Mouse (Mus musculus): ENCODE data around the gene Snd1. TPM values are rescaled to one million over a fixed set of nuclear protein-coding genes. Genes with fewer than 3 reads are reported as not detected.

Snd1 gene
- total and polyA plus RNA-seq, 3 experiments, result 83.7 to 377 (median 210) TPM

- DNase-seq (ENCODE audit: extremely low read depth), result no peak
- in situ Hi-C loops (cut with MboI; ENCODE audit: low pct_ligation_motif_present, low pct_unique_long_range_greater_than_20kb, low sequenced_read_pairs) (no loop called here), dilution Hi-C loops (cut with MboI; ENCODE audit: extremely low pct_ligation_motif_present, extremely low pct_unique_long_range_greater_than_20kb, low sequenced_read_pairs) (no loop called here)
- Histone ChIP-seq H3K9ac (ENCODE audit: insufficient read depth, low read depth) (no peak overlapping the region), H3K4me1 (ENCODE audit: control insufficient read depth in 1 of 2, insufficient read depth in 2 of 2) (no peaks in the 10 kb centered on the region), H3K36me3 (replicated peaks in 1 of 2; ENCODE audit: control insufficient read depth in 1 of 2, insufficient read depth in 1 of 2, low read length in 1 of 2) (peaks cover 10 to 26% of the 10 kb centered on the region in 2 experiments), H3K9me3 (replicated peaks; ENCODE audit: low read length) (no peaks in the 10 kb centered on the region), H3K27me3 (replicated peaks) (no peaks in the 10 kb centered on the region), H3K4me2 (ENCODE audit: insufficient read depth, low read depth, poor library complexity, severe bottlenecking) (no peak overlapping the region), H3K79me2 (replicated peaks; ENCODE audit: control insufficient read depth, extremely low read depth, insufficient read depth, poor library complexity, severe bottlenecking) (no peaks in the 10 kb centered on the region), H3K27ac (ENCODE audit: insufficient read depth, low read depth) (no peak overlapping the region), H3K4me3 (replicated peaks in 1 of 3; ENCODE audit: low read depth in 2 of 3, low read length in 2 of 3, poor library complexity in 1 of 3) (no peak overlapping the region)
- no peak for TF ChIP-seq USF1 (IDR thresholded peaks at IDR 0.05; ENCODE audit: low read depth, low read length)
- no peak for TF ChIP-seq BHLHE40 (IDR thresholded peaks at IDR 0.05; ENCODE audit: low read depth, low read length)
- TF ChIP-seq CHD1 (IDR thresholded peaks at IDR 0.05; ENCODE audit: low read depth, low read length), result no peak
- TF ChIP-seq TBP (conservative IDR thresholded peaks at IDR 0.05; ENCODE audit: low read depth, low read length), result no peak
- no peak for TF ChIP-seq CTCF (conservative IDR thresholded peaks at IDR 0.05 in 1 of 2, IDR thresholded peaks at IDR 0.05 in 1 of 2; ENCODE audit: low read depth in 2 of 2, low read length in 2 of 2)
- no peak for TF ChIP-seq ETS1 (conservative IDR thresholded peaks at IDR 0.05; ENCODE audit: low read depth, low read length)
- TF ChIP-seq NRF1 (IDR thresholded peaks at IDR 0.05; ENCODE audit: low read depth, low read length), result no peak
Observed at GRCm38 (mm10) chr6:28923091-28923824, 448.3 kb downstream of the Snd1 start.

- H3K4me3 ChIP-seq (replicated peaks in 1 of 3; ENCODE audit: low read depth in 2 of 3, low read length in 2 of 3, poor library complexity in 1 of 3), result no peak overlapping the region
Observed at GRCm38 (mm10) chr6:28923837-28924236, 448.9 kb downstream of the Snd1 start.

More at GRCm38 (mm10) chr6:28923837-28924236, 448.9 kb downstream of the Snd1 start:
- Histone ChIP-seq H3K36me3 (replicated peaks in 1 of 2; ENCODE audit: control insufficient read depth in 1 of 2, insufficient read depth in 1 of 2, low read length in 1 of 2) (peaks cover 10 to 26% of the 10 kb centered on the region in 2 experiments), H3K9me3 (replicated peaks; ENCODE audit: low read length) (no peaks in the 10 kb centered on the region), H3K9ac (ENCODE audit: insufficient read depth, low read depth) (no peak overlapping the region), H3K27ac (ENCODE audit: insufficient read depth, low read depth) (no peak overlapping the region), H3K4me1 (ENCODE audit: control insufficient read depth in 1 of 2, insufficient read depth in 2 of 2) (no peaks in the 10 kb centered on the region), H3K79me2 (replicated peaks; ENCODE audit: control insufficient read depth, extremely low read depth, insufficient read depth, poor library complexity, severe bottlenecking) (no peaks in the 10 kb centered on the region), H3K4me2 (ENCODE audit: insufficient read depth, low read depth, poor library complexity, severe bottlenecking) (no peak overlapping the region), H3K27me3 (replicated peaks) (no peaks in the 10 kb centered on the region)
- TF ChIP-seq MXI1 (IDR thresholded peaks at IDR 0.05; ENCODE audit: low read depth, low read length) (no peak), POLR2AphosphoS2 (IDR thresholded peaks at IDR 0.05; ENCODE audit: low read depth, low read length) (no peak), CHD2 (IDR thresholded peaks at IDR 0.05; ENCODE audit: low read length) (no peak), ZKSCAN1 (IDR thresholded peaks at IDR 0.05; ENCODE audit: borderline replicate concordance, low read depth, low read length) (no peak), SMC3 (IDR thresholded peaks at IDR 0.05; ENCODE audit: low read depth, low read length) (no peak), TCF12 (IDR thresholded peaks at IDR 0.05; ENCODE audit: low read depth, low read length) (no peak), MAX (IDR thresholded peaks at IDR 0.05; ENCODE audit: low read length) (no peak), ZC3H11A (IDR thresholded peaks at IDR 0.05; ENCODE audit: low read depth, low read length) (no peak), EP300 (IDR thresholded peaks at IDR 0.05; ENCODE audit: low read length) (no peak), RCOR1 (conservative IDR thresholded peaks at IDR 0.05; ENCODE audit: low read depth, low read length) (no peak), RAD21 (IDR thresholded peaks at IDR 0.05; ENCODE audit: low read depth, low read length) (no peak), ETS1 (conservative IDR thresholded peaks at IDR 0.05; ENCODE audit: low read depth, low read length) (no peak), NRF1 (IDR thresholded peaks at IDR 0.05; ENCODE audit: low read depth, low read length) (no peak), PAX5 (IDR thresholded peaks at IDR 0.05; ENCODE audit: low read length) (no peak), MAFK (IDR thresholded peaks at IDR 0.05; ENCODE audit: insufficient replicate concordance, low read length) (no peak), TBP (conservative IDR thresholded peaks at IDR 0.05; ENCODE audit: low read depth, low read length) (no peak), GABPA (IDR thresholded peaks at IDR 0.05; ENCODE audit: insufficient replicate concordance, low read depth, low read length) (no peak), BHLHE40 (IDR thresholded peaks at IDR 0.05; ENCODE audit: low read depth, low read length) (no peak)
- in situ Hi-C loops (cut with MboI; ENCODE audit: low pct_ligation_motif_present, low pct_unique_long_range_greater_than_20kb, low sequenced_read_pairs) (no loop called here), dilution Hi-C loops (cut with MboI; ENCODE audit: extremely low pct_ligation_motif_present, extremely low pct_unique_long_range_greater_than_20kb, low sequenced_read_pairs) (no loop called here)
- no peak for DNase-seq (ENCODE audit: extremely low read depth)
